Mouse (Mus musculus): Measurements from ENCODE around the gene Hemk1. TPM values are rescaled to one million over a fixed set of nuclear protein-coding genes. Genes with fewer than 3 reads are reported as not detected.
A peak's percentile ranks its signal among the peaks of the same experiment; 100 is the strongest.

Hemk1 gene
- polyA plus RNA-seq, 1 experiment = 33.7 TPM

GRCm38 (mm10) chr9:107369270-107370105, 31.3 kb upstream of the Hemk1 start:
- TF ChIP-seq POLR2A (IDR thresholded peaks at IDR 0.05; ENCODE audit: extremely low read depth, insufficient read depth, low read length) (no peak), CTCF (IDR thresholded peaks at IDR 0.05; ENCODE audit: extremely low read depth, insufficient read depth, low read length) (no peak)
- Histone ChIP-seq H3K4me3 (ENCODE audit: insufficient read depth, low read length) (no peak overlapping the region), H3K4me1 (ENCODE audit: control insufficient read depth, insufficient read depth, low read length) (peaks cover 3% of the 10 kb centered on the region; the same call in 1 of the 2 replicates), H3K27ac (ENCODE audit: insufficient read depth, low read length) (no peak overlapping the region)

- TF ChIP-seq POLR2A (IDR thresholded peaks at IDR 0.05; ENCODE audit: extremely low read depth, insufficient read depth, low read length) (no peak), CTCF (IDR thresholded peaks at IDR 0.05; ENCODE audit: extremely low read depth, insufficient read depth, low read length) (no peak)
- no peak overlapping the region for H3K27ac ChIP-seq (ENCODE audit: insufficient read depth, low read length)
- H3K4me3 ChIP-seq (ENCODE audit: insufficient read depth, low read length) = no peak overlapping the region
- peaks cover 3% of the 10 kb centered on the region; the same call in 1 of the 2 replicates for H3K4me1 ChIP-seq (ENCODE audit: control insufficient read depth, insufficient read depth, low read length)
These were observed 30.2 kb upstream of the Hemk1 start for GRCm38 (mm10) chr9:107368302-107368701.

GRCm38 (mm10) chr9:107366644-107367043, 28.5 kb upstream of the Hemk1 start:
- H3K4me1 ChIP-seq (ENCODE audit: control insufficient read depth, insufficient read depth, low read length) = no peaks in the 10 kb centered on the region
- no peak for TF ChIP-seq POLR2A (IDR thresholded peaks at IDR 0.05; ENCODE audit: extremely low read depth, insufficient read depth, low read length)
- TF ChIP-seq CTCF (IDR thresholded peaks at IDR 0.05; ENCODE audit: extremely low read depth, insufficient read depth, low read length) = peak; percentile 75
- H3K4me3 ChIP-seq (ENCODE audit: insufficient read depth, low read length) = no peak overlapping the region
- no peak overlapping the region for H3K27ac ChIP-seq (ENCODE audit: insufficient read depth, low read length)

- no peak overlapping the region for H3K27ac ChIP-seq (ENCODE audit: insufficient read depth, low read length)
- TF ChIP-seq CTCF (IDR thresholded peaks at IDR 0.05; ENCODE audit: extremely low read depth, insufficient read depth, low read length) (no peak), POLR2A (IDR thresholded peaks at IDR 0.05; ENCODE audit: extremely low read depth, insufficient read depth, low read length) (no peak)
- no peak overlapping the region for H3K4me3 ChIP-seq (ENCODE audit: insufficient read depth, low read length)
- H3K4me1 ChIP-seq (ENCODE audit: control insufficient read depth, insufficient read depth, low read length) = no peaks in the 10 kb centered on the region
These were observed 22.8 kb upstream of the Hemk1 start for GRCm38 (mm10) chr9:107360989-107361388.

GRCm38 (mm10) chr9:107357651-107358050, 19.5 kb upstream of the Hemk1 start:
- no peak overlapping the region for H3K4me3 ChIP-seq (ENCODE audit: insufficient read depth, low read length)
- TF ChIP-seq CTCF (IDR thresholded peaks at IDR 0.05; ENCODE audit: extremely low read depth, insufficient read depth, low read length) (peak; percentile 96), POLR2A (IDR thresholded peaks at IDR 0.05; ENCODE audit: extremely low read depth, insufficient read depth, low read length) (no peak)
- no peak overlapping the region for H3K27ac ChIP-seq (ENCODE audit: insufficient read depth, low read length)
- H3K4me1 ChIP-seq (ENCODE audit: control insufficient read depth, insufficient read depth, low read length) = no peaks in the 10 kb centered on the region

- H3K4me3 ChIP-seq (ENCODE audit: insufficient read depth, low read length) = no peak overlapping the region
- H3K27ac ChIP-seq (ENCODE audit: insufficient read depth, low read length) = no peak overlapping the region
- peak; percentile 75 for TF ChIP-seq CTCF (IDR thresholded peaks at IDR 0.05; ENCODE audit: extremely low read depth, insufficient read depth, low read length)
- TF ChIP-seq POLR2A (IDR thresholded peaks at IDR 0.05; ENCODE audit: extremely low read depth, insufficient read depth, low read length) = no peak
- H3K4me1 ChIP-seq (ENCODE audit: control insufficient read depth, insufficient read depth, low read length) = no peaks in the 10 kb centered on the region
These were observed 18.0 kb upstream of the Hemk1 start for GRCm38 (mm10) chr9:107355870-107356765.

- H3K4me1 ChIP-seq (ENCODE audit: control insufficient read depth, insufficient read depth, low read length) = no peaks in the 10 kb centered on the region
- TF ChIP-seq CTCF (IDR thresholded peaks at IDR 0.05; ENCODE audit: extremely low read depth, insufficient read depth, low read length) (no peak), POLR2A (IDR thresholded peaks at IDR 0.05; ENCODE audit: extremely low read depth, insufficient read depth, low read length) (no peak)
- H3K4me3 ChIP-seq (ENCODE audit: insufficient read depth, low read length) = no peak overlapping the region
- no peak overlapping the region for H3K27ac ChIP-seq (ENCODE audit: insufficient read depth, low read length)
These were observed 16.7 kb upstream of the Hemk1 start for GRCm38 (mm10) chr9:107354826-107355225.

- H3K27ac ChIP-seq (ENCODE audit: insufficient read depth, low read length) = no peak overlapping the region
- TF ChIP-seq POLR2A (IDR thresholded peaks at IDR 0.05; ENCODE audit: extremely low read depth, insufficient read depth, low read length) = no peak
- TF ChIP-seq CTCF (IDR thresholded peaks at IDR 0.05; ENCODE audit: extremely low read depth, insufficient read depth, low read length) = no peak
These were observed 11.2 kb upstream of the Hemk1 start for GRCm38 (mm10) chr9:107349321-107349720.

GRCm38 (mm10) chr9:107347586-107348183, 9.5 kb upstream of the Hemk1 start:
- H3K27ac ChIP-seq (ENCODE audit: insufficient read depth, low read length) = no peak overlapping the region
- H3K4me3 ChIP-seq (ENCODE audit: insufficient read depth, low read length) = no peak overlapping the region
- no peaks in the 10 kb centered on the region for H3K4me1 ChIP-seq (ENCODE audit: control insufficient read depth, insufficient read depth, low read length)
- no peak for TF ChIP-seq POLR2A (IDR thresholded peaks at IDR 0.05; ENCODE audit: extremely low read depth, insufficient read depth, low read length)
- TF ChIP-seq CTCF (IDR thresholded peaks at IDR 0.05; ENCODE audit: extremely low read depth, insufficient read depth, low read length) = no peak

More at GRCm38 (mm10) chr9:107349321-107349720, 11.2 kb upstream of the Hemk1 start:
- Histone ChIP-seq H3K4me3 (ENCODE audit: insufficient read depth, low read length) (no peak overlapping the region), H3K4me1 (ENCODE audit: control insufficient read depth, insufficient read depth, low read length) (no peaks in the 10 kb centered on the region)
